Mouse (Mus musculus): ENCODE results near the gene Afap1. TPM values are rescaled to one million over a fixed set of nuclear protein-coding genes. Genes with fewer than 3 reads are reported as not detected.

Afap1 gene
- polyA plus RNA-seq, 1 experiment from 2014 or later, result 21.6 TPM

- Histone ChIP-seq H3K9ac (no peak overlapping the region), H3K27me3 (no peaks in the 10 kb centered on the region), H3K4me3 (no peak overlapping the region), H3K4me2 (no peak overlapping the region), H3K4me1 (peaks cover 4% of the 10 kb centered on the region), H3K9me3 (no peaks in the 10 kb centered on the region), H3K27ac (no peak overlapping the region), H3K36me3 (peaks cover 28% of the 10 kb centered on the region)
- WGBS, result 79% methylated on average over 6 of the region's 6 CpGs
- no peak for ATAC-seq (ENCODE audit: insufficient number of reproducible peaks, low FRiP score, low TSS enrichment, low read depth)
These were observed 46.8 kb downstream of the Afap1 start for GRCm38 (mm10) chr5:35939958-35940357.

GRCm38 (mm10) chr5:35943541-35943940 is 50.4 kb downstream of the Afap1 start:
- Histone ChIP-seq H3K36me3 (peaks cover 43% of the 10 kb centered on the region), H3K27me3 (no peaks in the 10 kb centered on the region), H3K9ac (no peak overlapping the region), H3K4me2 (no peak overlapping the region), H3K4me1 (peaks cover 8% of the 10 kb centered on the region), H3K9me3 (no peaks in the 10 kb centered on the region), H3K27ac (no peak overlapping the region), H3K4me3 (no peak overlapping the region)
- ATAC-seq (ENCODE audit: insufficient number of reproducible peaks, low FRiP score, low TSS enrichment, low read depth), result no peak
- 81% methylated on average over 5 of the region's 5 CpGs for WGBS

- Histone ChIP-seq H3K4me2 (no peak overlapping the region), H3K4me1 (peaks cover 11% of the 10 kb centered on the region), H3K36me3 (peaks cover 68% of the 10 kb centered on the region), H3K27me3 (no peaks in the 10 kb centered on the region), H3K9me3 (no peaks in the 10 kb centered on the region), H3K27ac (no peak overlapping the region), H3K9ac (no peak overlapping the region), H3K4me3 (no peak overlapping the region)
- ATAC-seq (ENCODE audit: insufficient number of reproducible peaks, low FRiP score, low TSS enrichment, low read depth), result no peak
- 92% methylated on average over 2 of the region's 2 CpGs for WGBS
These were observed 53.7 kb downstream of the Afap1 start for GRCm38 (mm10) chr5:35946841-35947240.

GRCm38 (mm10) chr5:35947427-35947826 is 54.3 kb downstream of the Afap1 start:
- no peak for ATAC-seq (ENCODE audit: insufficient number of reproducible peaks, low FRiP score, low TSS enrichment, low read depth)
- H3K27ac ChIP-seq, result no peak overlapping the region
- no peak overlapping the region for H3K4me2 ChIP-seq
- H3K36me3 ChIP-seq, result peaks cover 72% of the 10 kb centered on the region
- H3K9me3 ChIP-seq, result no peaks in the 10 kb centered on the region
- peaks cover 11% of the 10 kb centered on the region for H3K4me1 ChIP-seq
- H3K4me3 ChIP-seq, result no peak overlapping the region
- WGBS, result 77% methylated on average over 4 of the region's 4 CpGs
- H3K9ac ChIP-seq, result no peak overlapping the region
- H3K27me3 ChIP-seq, result no peaks in the 10 kb centered on the region

GRCm38 (mm10) chr5:35948225-35948975 is 55.3 kb downstream of the Afap1 start:
- Histone ChIP-seq H3K9me3 (no peaks in the 10 kb centered on the region), H3K9ac (no peak overlapping the region), H3K4me1 (peaks cover 11% of the 10 kb centered on the region), H3K27me3 (no peaks in the 10 kb centered on the region), H3K36me3 (peaks cover 75% of the 10 kb centered on the region), H3K4me2 (no peak overlapping the region), H3K4me3 (no peak overlapping the region), H3K27ac (peak overlapping the region; percentile 27; the same call in 1 of the 2 replicates)
- WGBS, result 60% methylated on average over 15 of the region's 15 CpGs
- no peak for ATAC-seq (ENCODE audit: insufficient number of reproducible peaks, low FRiP score, low TSS enrichment, low read depth)

GRCm38 (mm10) chr5:35949061-35949460 is 55.9 kb downstream of the Afap1 start:
- no peak for ATAC-seq (ENCODE audit: insufficient number of reproducible peaks, low FRiP score, low TSS enrichment, low read depth)
- Histone ChIP-seq H3K36me3 (peaks cover 68% of the 10 kb centered on the region), H3K4me3 (no peak overlapping the region), H3K27ac (no peak overlapping the region), H3K9ac (no peak overlapping the region), H3K4me2 (no peak overlapping the region), H3K4me1 (peaks cover 11% of the 10 kb centered on the region), H3K9me3 (no peaks in the 10 kb centered on the region), H3K27me3 (no peaks in the 10 kb centered on the region)
- 50% methylated on average over 5 of the region's 5 CpGs for WGBS

- H3K4me3 ChIP-seq, result no peak overlapping the region
- no peak for ATAC-seq (ENCODE audit: insufficient number of reproducible peaks, low FRiP score, low TSS enrichment, low read depth)
- no peak overlapping the region for H3K9ac ChIP-seq
- 51% methylated on average over 7 of the region's 7 CpGs for WGBS
- peaks cover 61% of the 10 kb centered on the region for H3K36me3 ChIP-seq
- no peak overlapping the region for H3K27ac ChIP-seq
- H3K4me2 ChIP-seq, result no peak overlapping the region
- H3K4me1 ChIP-seq, result peaks cover 11% of the 10 kb centered on the region
- no peaks in the 10 kb centered on the region for H3K9me3 ChIP-seq
- no peaks in the 10 kb centered on the region for H3K27me3 ChIP-seq
These were observed 57.4 kb downstream of the Afap1 start for GRCm38 (mm10) chr5:35950504-35950903.

GRCm38 (mm10) chr5:35954055-35954718 is 61.1 kb downstream of the Afap1 start:
- Histone ChIP-seq H3K9me3 (no peaks in the 10 kb centered on the region), H3K4me2 (no peak overlapping the region), H3K36me3 (peaks cover 64% of the 10 kb centered on the region), H3K27me3 (no peaks in the 10 kb centered on the region), H3K9ac (no peak overlapping the region), H3K4me1 (peaks cover 1% of the 10 kb centered on the region; the same call in 1 of the 2 replicates), H3K27ac (no peak overlapping the region), H3K4me3 (no peak overlapping the region)
- no peak for ATAC-seq (ENCODE audit: insufficient number of reproducible peaks, low FRiP score, low TSS enrichment, low read depth)
- 47% methylated on average over 12 of the region's 12 CpGs for WGBS

- H3K4me2 ChIP-seq, result no peak overlapping the region
- peaks cover 56% of the 10 kb centered on the region for H3K36me3 ChIP-seq
- H3K9me3 ChIP-seq, result no peaks in the 10 kb centered on the region
- no peak for ATAC-seq (ENCODE audit: insufficient number of reproducible peaks, low FRiP score, low TSS enrichment, low read depth)
- WGBS, result 86% methylated on average over 1 of the region's 1 CpGs
- H3K27ac ChIP-seq, result no peak overlapping the region
- no peak overlapping the region for H3K4me3 ChIP-seq
- H3K27me3 ChIP-seq, result no peaks in the 10 kb centered on the region
- peaks cover 6% of the 10 kb centered on the region; the same call in 1 of the 2 replicates for H3K4me1 ChIP-seq
- H3K9ac ChIP-seq, result no peak overlapping the region
These were observed 63.1 kb downstream of the Afap1 start for GRCm38 (mm10) chr5:35956268-35956667.

- no peak overlapping the region for H3K27ac ChIP-seq
- no peak overlapping the region for H3K4me2 ChIP-seq
- H3K9me3 ChIP-seq, result no peaks in the 10 kb centered on the region
- no peaks in the 10 kb centered on the region for H3K27me3 ChIP-seq
- ATAC-seq (ENCODE audit: insufficient number of reproducible peaks, low FRiP score, low TSS enrichment, low read depth), result no peak
- H3K4me1 ChIP-seq, result peaks cover 8% of the 10 kb centered on the region; the same call in 1 of the 2 replicates
- no peak overlapping the region for H3K4me3 ChIP-seq
- 76% methylated on average over 2 of the region's 2 CpGs for WGBS
- peaks cover 62% of the 10 kb centered on the region for H3K36me3 ChIP-seq
- H3K9ac ChIP-seq, result no peak overlapping the region
These were observed 65.6 kb downstream of the Afap1 start for GRCm38 (mm10) chr5:35958681-35959080.

- Histone ChIP-seq H3K9ac (no peak overlapping the region), H3K4me2 (no peak overlapping the region), H3K4me3 (no peak overlapping the region), H3K27me3 (no peaks in the 10 kb centered on the region), H3K36me3 (peaks cover 75% of the 10 kb centered on the region), H3K4me1 (peaks cover 8% of the 10 kb centered on the region; the same call in 1 of the 2 replicates), H3K27ac (no peak overlapping the region), H3K9me3 (no peaks in the 10 kb centered on the region)
- 61% methylated on average over 8 of the region's 8 CpGs for WGBS
- no peak for ATAC-seq (ENCODE audit: insufficient number of reproducible peaks, low FRiP score, low TSS enrichment, low read depth)
These were observed 67.0 kb downstream of the Afap1 start for GRCm38 (mm10) chr5:35960168-35960567.

- H3K4me3 ChIP-seq, result no peak overlapping the region
- peaks cover 75% of the 10 kb centered on the region for H3K36me3 ChIP-seq
- 58% methylated on average over 8 of the region's 8 CpGs for WGBS
- no peak overlapping the region for H3K9ac ChIP-seq
- no peaks in the 10 kb centered on the region for H3K27me3 ChIP-seq
- peaks cover 8% of the 10 kb centered on the region; the same call in 1 of the 2 replicates for H3K4me1 ChIP-seq
- no peak overlapping the region for H3K4me2 ChIP-seq
- no peak overlapping the region; the same call in 1 of the 2 replicates for H3K27ac ChIP-seq
- 0 out of 2 replicates have a peak, but pooled peaks have one; percentile 45 for ATAC-seq (ENCODE audit: insufficient number of reproducible peaks, low FRiP score, low TSS enrichment, low read depth)
- H3K9me3 ChIP-seq, result no peaks in the 10 kb centered on the region
These were observed 68.2 kb downstream of the Afap1 start for GRCm38 (mm10) chr5:35961271-35961670.

Measured in limb, embryonic 15.5 days (tissue).